Mouse (Mus musculus) lung, adult 2 months (tissue): ENCODE measurements around the gene C330007P06Rik.

ENCODE experiments used
- CTCF ChIP-seq: fragments of 200-500 bp; IDR thresholded peaks from 2 replicates; pipeline ENCODE4 v1.5.1; 2011; ENCODE audit warnings: mild to moderate bottlenecking, low read length, control low read depth; ENCODE audit not compliant: insufficient read depth
- POLR2A ChIP-seq: fragments of 200-500 bp; IDR thresholded peaks from 2 replicates; pipeline ENCODE4 v1.6.1; 2011; ENCODE audit warnings: low read depth, mild to moderate bottlenecking, control low read depth, low read length, borderline replicate concordance; ENCODE audit errors: extremely low read depth

DNA sequence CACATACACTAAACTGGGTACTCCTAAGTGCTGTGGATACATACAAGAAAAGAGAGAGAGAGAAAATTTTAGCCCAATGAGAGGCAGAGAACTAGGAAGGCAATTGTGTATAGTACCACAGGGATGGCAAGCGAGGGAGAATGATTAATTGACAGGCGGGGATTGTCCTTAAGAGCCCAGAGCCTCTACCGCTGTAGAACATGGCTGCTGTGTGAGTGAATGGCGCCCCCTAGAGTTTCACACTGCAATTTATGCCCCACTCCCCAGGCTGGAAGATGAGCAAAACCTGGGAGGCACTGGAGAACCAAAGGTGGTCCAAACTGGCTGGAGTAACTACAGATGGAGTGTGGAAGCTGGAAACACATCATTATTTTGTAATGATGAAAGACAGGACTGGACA is 53.7 kb downstream of the C330007P06Rik start:
- TF ChIP-seq POLR2A: no peak
- peak; percentile 71 for TF ChIP-seq CTCF
